Mouse (Mus musculus): ENCODE results near the gene Cldn6.

GRCm38 (mm10) chr17:23717003-23717402 is 38.0 kb downstream of the Cldn6 start:
- no peak for TF ChIP-seq CTCF (IDR thresholded peaks at IDR 0.05; ENCODE audit: extremely low read depth, insufficient read depth, insufficient read length, insufficient replicate concordance)
- no peak for TF ChIP-seq POLR2A (IDR thresholded peaks at IDR 0.05; ENCODE audit: low read depth, low read length)

Data from spleen, adult 2 months (tissue).